Mouse (Mus musculus) liver, embryonic 14.5 days (tissue): ENCODE results near the gene Gm4187. TPM values are rescaled to one million over a fixed set of nuclear protein-coding genes. Genes with fewer than 3 reads are reported as not detected.
"Not testable (repeated sequence)": the region's sequence is repeated elsewhere in the genome, so short reads cannot be mapped to it uniquely, and the experiment has no call there.

Source experiments
- ATAC-seq: fragments of 200-750 bp; cut with Nextera tagmentation; 2 replicates; pipeline ENCODE4 v1.8.0; 2017; ENCODE audit warnings: moderate number of reproducible peaks, mild to moderate bottlenecking, moderate library complexity; ENCODE audit not compliant: insufficient read depth
- DNase-seq, 3 experiments: peaks; one replicate each; pipeline ENCODE4 v3.0.0-alpha.2; 2012 to 2013; ENCODE audit warnings: low read depth in 3 of 3, low spot score in 3 of 3
- H3K27ac ChIP-seq: fragments of 300-500 bp; sonication (generic); 2 replicates; pipeline ENCODE4 v1.5.1; 2014; ENCODE audit warnings: moderate library complexity, mild to moderate bottlenecking, control low read depth, inconsistent platforms
- H3K27me3 ChIP-seq: fragments of 300-500 bp; sonication (generic); 2 replicates; pipeline ENCODE4 v1.6.1; 2014; ENCODE audit warnings: mild to moderate bottlenecking, low read length, moderate library complexity; ENCODE audit not compliant: control insufficient read depth, insufficient read depth
- H3K36me3 ChIP-seq: fragments of 300-500 bp; sonication (generic); replicated peaks from 2 replicates; pipeline ENCODE4 v1.6.1; 2014; ENCODE audit warnings: low read depth; ENCODE audit not compliant: control insufficient read depth, insufficient read depth
- H3K4me1 ChIP-seq, 2 experiments: fragments of 200-500 bp in 1 of 2; fragments of 300-500 bp in 1 of 2; sonication (generic) in 1 of 2; replicated peaks; 2 replicates each; pipeline ENCODE4 v1.6.1; 2012 to 2014; ENCODE audit warnings: antibody characterized with exemption in 1 of 2, inconsistent platforms in 1 of 2, low read length in 1 of 2; ENCODE audit not compliant: control insufficient read depth in 2 of 2, insufficient read depth in 2 of 2
- H3K4me2 ChIP-seq: fragments of 300-500 bp; sonication (generic); 2 replicates; pipeline ENCODE4 v1.6.1; 2014; ENCODE audit warnings: low read depth, mild to moderate bottlenecking, control low read depth, moderate library complexity
- H3K4me3 ChIP-seq, 2 experiments: fragments of 200-500 bp in 1 of 2; fragments of 300-500 bp in 1 of 2; sonication (generic) in 1 of 2; 2 replicates each; pipeline ENCODE4 v1.5.1; 2012 to 2014; ENCODE audit warnings: low read depth in 2 of 2, low read length in 2 of 2, mild to moderate bottlenecking in 2 of 2, control low read depth in 1 of 2, inconsistent platforms in 1 of 2, moderate library complexity in 1 of 2; ENCODE audit not compliant: insufficient read depth in 1 of 2
- H3K9ac ChIP-seq: fragments of 300-500 bp; sonication (generic); replicated peaks from 2 replicates; pipeline ENCODE4 v1.6.1; 2014; ENCODE audit warnings: mild to moderate bottlenecking, control low read depth, moderate library complexity
- H3K9me3 ChIP-seq: fragments of 300-500 bp; sonication (generic); 2 replicates; pipeline ENCODE4 v1.6.1; 2016; ENCODE audit warnings: low read length, mixed read lengths; ENCODE audit not compliant: control insufficient read depth
- WGBS: fragments of 180-500 bp; shearing (Covaris S2); extraction: QIAGEN DNeasy Blood & Tissue Kit; methylation state at CpG from one replicate; pipeline ENCODE4 v1.1.7; 2014; ENCODE audit not compliant: insufficient replicate concordance; 5-methylcytosine and 5-hydroxymethylcytosine counted together
- polyA plus RNA-seq, 2 experiments: library from polyadenylated mRNA; depleted of rRNA in 1 of 2; stranded (reverse) in 1 of 2; unstranded in 1 of 2; fragments of >200 nt; fragmentation: Nextera tagmentation in 1 of 2; extraction: Ambion mirVana in 1 of 2; gene quantifications; 2 replicates each; pipeline versions ENCODE4 v1.2.1 to v1.2.3; 2012 to 2014

Gm4187 gene
- not detected in 2 replicates for polyA plus RNA-seq (2012; rRNA removed)
- not detected in 2 replicates for polyA plus RNA-seq (2014; fragmentation: Nextera tagmentation; extraction: Ambion mirVana)

GRCm38 (mm10) chr7:22329617-22330016, at the start of gene Gm4187:
Gene Gm4187, minus strand, starts transcription at chr7:22329717.
- H3K27me3 ChIP-seq, H3K4me3 ChIP-seq, ATAC-seq, H3K36me3 ChIP-seq, H3K9me3 ChIP-seq, DNase-seq, H3K4me1 ChIP-seq, H3K9ac ChIP-seq, H3K27ac ChIP-seq, H3K4me2 ChIP-seq: not testable (repeated sequence)
- no CpG with 5 or more reads among the region's 2 CpGs for WGBS

GRCm38 (mm10) chr7:22370939-22371338, 41.4 kb upstream of the Gm4187 start, which contains the start of gene Gm8660:
Gene Gm8660, minus strand, starts transcription at chr7:22371039.
- H3K4me2 ChIP-seq: not testable (repeated sequence)

More at GRCm38 (mm10) chr7:22370939-22371338, 41.4 kb upstream of the Gm4187 start, which contains the start of gene Gm8660:
- not testable (repeated sequence) for H3K4me1 ChIP-seq, DNase-seq, H3K27ac ChIP-seq, H3K9me3 ChIP-seq, H3K36me3 ChIP-seq, H3K27me3 ChIP-seq, H3K9ac ChIP-seq, H3K4me3 ChIP-seq, ATAC-seq
- WGBS: no CpG with 5 or more reads among the region's 1 CpGs

Other genes starting within 250 kb of the Gm4187 start
- gene Gm16451, start 211.5 kb downstream of the Gm4187 start, polyA plus RNA-seq (2012; rRNA removed): not detected in 2 replicates
- gene Gm16451, start 211.5 kb downstream of the Gm4187 start, polyA plus RNA-seq (2014; fragmentation: Nextera tagmentation; extraction: Ambion mirVana): not detected in 2 replicates
- not detected in 2 replicates for gene Gm10666, start 195.0 kb downstream of the Gm4187 start, polyA plus RNA-seq (2012; rRNA removed)
- gene Gm10666, start 195.0 kb downstream of the Gm4187 start, polyA plus RNA-seq (2014; fragmentation: Nextera tagmentation; extraction: Ambion mirVana): not detected in 2 replicates
- gene Vmn1r142, start 165.7 kb downstream of the Gm4187 start, polyA plus RNA-seq (2012; rRNA removed): not detected in 2 replicates
- gene Vmn1r142, start 165.7 kb downstream of the Gm4187 start, polyA plus RNA-seq (2014; fragmentation: Nextera tagmentation; extraction: Ambion mirVana): not detected in 2 replicates
- not detected in 2 replicates for gene Vmn1r143, start 140.3 kb downstream of the Gm4187 start, polyA plus RNA-seq (2012; rRNA removed)
- gene Vmn1r143, start 140.3 kb downstream of the Gm4187 start, polyA plus RNA-seq (2014; fragmentation: Nextera tagmentation; extraction: Ambion mirVana): not detected in 2 replicates
- gene Gm8653, start 128.5 kb downstream of the Gm4187 start, polyA plus RNA-seq (2012; rRNA removed): not detected in 2 replicates
- gene Gm8653, start 128.5 kb downstream of the Gm4187 start, polyA plus RNA-seq (2014; fragmentation: Nextera tagmentation; extraction: Ambion mirVana): not detected in 2 replicates
- not detected in 2 replicates for gene Gm8453, start 100.2 kb downstream of the Gm4187 start, polyA plus RNA-seq (2012; rRNA removed)
- not detected in 2 replicates for gene Gm8453, start 100.2 kb downstream of the Gm4187 start, polyA plus RNA-seq (2014; fragmentation: Nextera tagmentation; extraction: Ambion mirVana)
- gene Gm8660, start 41.3 kb upstream of the Gm4187 start, polyA plus RNA-seq (2012; rRNA removed): not detected in 2 replicates
- not detected in 2 replicates for gene Gm8660, start 41.3 kb upstream of the Gm4187 start, polyA plus RNA-seq (2014; fragmentation: Nextera tagmentation; extraction: Ambion mirVana)
- gene Vmn1r148, start 83.9 kb upstream of the Gm4187 start, polyA plus RNA-seq (2012; rRNA removed): not detected in 2 replicates
- not detected in 2 replicates for gene Vmn1r148, start 83.9 kb upstream of the Gm4187 start, polyA plus RNA-seq (2014; fragmentation: Nextera tagmentation; extraction: Ambion mirVana)
- gene Vmn1r149, start 108.5 kb upstream of the Gm4187 start, polyA plus RNA-seq (2012; rRNA removed): not detected in 2 replicates
- not detected in 2 replicates for gene Vmn1r149, start 108.5 kb upstream of the Gm4187 start, polyA plus RNA-seq (2014; fragmentation: Nextera tagmentation; extraction: Ambion mirVana)
- gene Gm10665, start 134.4 kb upstream of the Gm4187 start, polyA plus RNA-seq (2012; rRNA removed): not detected in 2 replicates
- not detected in 2 replicates for gene Gm10665, start 134.4 kb upstream of the Gm4187 start, polyA plus RNA-seq (2014; fragmentation: Nextera tagmentation; extraction: Ambion mirVana)
- gene Vmn1r151, start 170.0 kb upstream of the Gm4187 start, polyA plus RNA-seq (2012; rRNA removed): not detected in 2 replicates
- not detected in 2 replicates for gene Vmn1r151, start 170.0 kb upstream of the Gm4187 start, polyA plus RNA-seq (2014; fragmentation: Nextera tagmentation; extraction: Ambion mirVana)
- not detected in 2 replicates for gene Vmn1r152, start 193.2 kb upstream of the Gm4187 start, polyA plus RNA-seq (2012; rRNA removed)
- gene Vmn1r152, start 193.2 kb upstream of the Gm4187 start, polyA plus RNA-seq (2014; fragmentation: Nextera tagmentation; extraction: Ambion mirVana): not detected in 2 replicates
- not detected in 2 replicates for gene Gm8677, start 205.2 kb upstream of the Gm4187 start, polyA plus RNA-seq (2012; rRNA removed)
- not detected in 2 replicates for gene Gm8677, start 205.2 kb upstream of the Gm4187 start, polyA plus RNA-seq (2014; fragmentation: Nextera tagmentation; extraction: Ambion mirVana)
- not detected in 2 replicates for gene Gm4201, start 235.6 kb upstream of the Gm4187 start, polyA plus RNA-seq (2012; rRNA removed)
- not detected in 2 replicates for gene Gm4201, start 235.6 kb upstream of the Gm4187 start, polyA plus RNA-seq (2014; fragmentation: Nextera tagmentation; extraction: Ambion mirVana)